Mouse (Mus musculus): ENCODE data around the gene Ankrd66. TPM values are rescaled to one million over a fixed set of nuclear protein-coding genes. Genes with fewer than 3 reads are reported as not detected.

Ankrd66 gene
- 0.20 TPM in 1 of 2 replicates, not detected in the other for polyA plus RNA-seq (2016; fragmentation: Nextera tagmentation; extraction: Ambion mirVana)

DNA sequence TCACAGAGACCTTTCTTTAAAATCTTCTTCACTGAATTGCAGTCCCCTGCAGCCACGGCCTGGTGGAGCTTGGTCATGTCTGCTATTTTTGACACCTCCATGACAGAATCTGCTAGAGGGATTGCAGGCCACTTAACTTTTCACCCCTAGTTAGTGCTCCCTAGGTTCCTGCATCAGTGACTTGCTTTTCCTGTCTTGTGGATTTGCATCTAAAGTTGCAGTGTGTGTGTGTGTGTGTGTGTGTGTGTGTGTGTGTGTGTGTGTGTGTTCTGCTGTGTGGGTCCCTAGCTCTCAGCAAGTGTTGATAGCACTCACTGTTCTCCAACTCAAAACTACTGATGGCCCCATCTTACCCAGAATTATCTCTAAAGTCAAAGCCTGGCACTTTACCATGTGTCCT is at the start of gene Ankrd66:
Gene Ankrd66, minus strand, starts transcription at position 101 of the 400 bp plus-strand sequence.
- peaks cover 12% of the 10 kb centered on the region for H3K4me1 ChIP-seq
- WGBS = 18% methylated on average over 1 of the region's 1 CpGs
- no peak for DNase-seq (ENCODE audit: low spot score)

DNA sequence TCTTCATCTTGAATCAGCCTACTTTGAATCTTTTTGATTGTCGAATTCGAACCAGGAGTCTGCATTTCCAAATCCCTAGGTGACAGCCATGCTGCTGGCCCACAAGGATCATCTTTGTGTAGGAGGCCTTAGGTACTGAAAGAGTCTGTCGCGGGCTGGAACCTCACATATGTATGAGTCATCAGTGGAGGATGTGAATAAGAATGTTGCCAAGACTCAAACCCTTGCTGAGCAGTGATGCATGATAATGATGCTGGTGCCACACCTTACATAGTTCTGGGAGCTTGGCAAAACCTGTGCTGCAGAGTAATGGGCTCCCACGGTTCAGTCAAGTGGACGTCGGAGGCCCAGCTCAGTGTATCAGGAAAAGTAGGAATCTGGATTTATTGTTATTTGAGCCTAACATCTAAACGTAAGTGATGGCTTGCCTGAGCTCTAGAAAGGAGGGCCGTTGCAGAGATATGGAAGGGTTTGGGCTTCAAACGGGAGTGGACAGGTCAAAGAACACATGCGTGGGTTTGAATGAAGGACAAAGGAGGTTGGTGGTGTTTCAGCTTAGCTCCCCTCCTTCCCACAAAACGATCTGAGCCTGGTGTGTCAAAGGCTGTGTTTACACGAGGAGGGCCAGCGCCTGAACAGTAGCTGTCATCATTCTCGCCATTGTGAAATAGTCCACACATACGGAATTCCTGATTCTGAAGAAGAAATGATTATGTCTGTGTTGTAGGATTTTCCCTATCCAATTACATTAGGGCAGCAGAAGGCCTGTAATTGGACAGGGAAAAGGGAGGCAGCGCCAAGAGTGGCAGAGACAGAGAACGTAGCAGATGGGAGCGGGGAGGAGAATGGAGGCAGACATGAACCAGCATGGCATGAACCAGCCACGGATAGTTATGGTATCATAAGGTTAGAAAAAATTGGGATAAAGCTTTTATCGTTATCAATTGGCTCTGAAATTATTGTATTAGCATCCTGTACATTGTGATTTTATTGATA is 49.2 kb upstream of the Ankrd66 start:
- DNase-seq (ENCODE audit: low spot score) = no peak
- H3K4me1 ChIP-seq = no peaks in the 10 kb centered on the region
- WGBS = 82% methylated on average over 21 of the region's 21 CpGs
- H3K27ac ChIP-seq = no peak overlapping the region
- no peaks in the 10 kb centered on the region for H3K27me3 ChIP-seq (ENCODE audit: insufficient read depth, poor library complexity, severe bottlenecking)
- H3K36me3 ChIP-seq = no peaks in the 10 kb centered on the region; the same call in 1 of the 2 replicates
- H3K4me3 ChIP-seq = no peak overlapping the region
- 0 out of 2 replicates have a peak, but pooled peaks cover under 1% of the 10 kb centered on the region for H3K9me3 ChIP-seq

More for the DNA sequence above, at the start of gene Ankrd66:
- Histone ChIP-seq H3K27ac (no peak within 1 kb of the TSS), H3K4me3 (no peak within 1 kb of the TSS), H3K36me3 (no peaks in the 10 kb centered on the region), H3K27me3 (ENCODE audit: insufficient read depth, poor library complexity, severe bottlenecking) (no peaks in the 10 kb centered on the region), H3K9me3 (no peaks in the 10 kb centered on the region)

DNA sequence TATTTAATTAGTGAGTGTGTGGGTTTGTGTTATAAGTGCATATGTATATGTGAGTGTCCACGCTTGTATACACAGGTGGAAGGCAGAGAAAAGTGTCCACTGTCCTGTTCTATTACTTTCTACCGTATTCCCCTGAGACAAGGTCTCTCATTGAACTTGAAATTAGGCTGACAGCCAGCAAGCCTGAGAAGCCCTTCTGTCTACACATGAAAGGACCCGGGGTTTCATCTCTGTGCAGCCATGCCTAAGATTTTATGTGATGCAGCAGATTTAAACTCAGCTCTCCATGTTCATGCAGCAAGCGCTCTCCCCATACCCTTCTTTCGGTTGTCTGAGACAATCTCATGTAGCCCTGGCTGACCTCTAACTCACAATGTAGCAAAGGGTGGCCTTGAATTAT is 47.1 kb upstream of the Ankrd66 start:
- DNase-seq (ENCODE audit: low spot score) = no peak
- H3K4me1 ChIP-seq = no peaks in the 10 kb centered on the region
- no peaks in the 10 kb centered on the region for H3K36me3 ChIP-seq
- no peaks in the 10 kb centered on the region for H3K9me3 ChIP-seq
- H3K27me3 ChIP-seq (ENCODE audit: insufficient read depth, poor library complexity, severe bottlenecking) = no peaks in the 10 kb centered on the region
- WGBS = 89% methylated on average over 5 of the region's 5 CpGs
- H3K4me3 ChIP-seq = no peak overlapping the region
- no peak overlapping the region for H3K27ac ChIP-seq

DNA sequence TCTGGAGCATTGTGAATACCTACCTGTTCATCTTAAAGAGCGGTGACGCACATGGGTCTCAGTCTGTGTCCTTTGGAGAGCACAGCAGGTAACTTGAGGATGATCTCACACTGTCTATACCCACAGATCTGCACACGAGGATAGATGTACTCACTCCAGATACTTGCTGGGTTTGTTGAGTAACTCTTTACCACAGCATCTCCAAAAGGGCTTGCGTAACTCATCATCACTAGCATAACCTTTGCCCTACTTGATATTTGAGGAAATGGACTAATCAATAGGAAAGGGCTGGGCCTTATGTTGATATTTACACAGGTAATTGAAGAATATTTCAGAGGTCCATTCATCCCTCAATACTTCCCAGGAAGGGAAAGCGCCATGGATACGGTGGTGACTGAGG is 46.3 kb upstream of the Ankrd66 start:
- Histone ChIP-seq H3K9me3 (no peaks in the 10 kb centered on the region), H3K27ac (no peak overlapping the region), H3K4me1 (no peaks in the 10 kb centered on the region), H3K36me3 (no peaks in the 10 kb centered on the region), H3K27me3 (ENCODE audit: insufficient read depth, poor library complexity, severe bottlenecking) (no peaks in the 10 kb centered on the region), H3K4me3 (no peak overlapping the region)
- no peak for DNase-seq (ENCODE audit: low spot score)
- WGBS = 87% methylated on average over 6 of the region's 6 CpGs

DNA sequence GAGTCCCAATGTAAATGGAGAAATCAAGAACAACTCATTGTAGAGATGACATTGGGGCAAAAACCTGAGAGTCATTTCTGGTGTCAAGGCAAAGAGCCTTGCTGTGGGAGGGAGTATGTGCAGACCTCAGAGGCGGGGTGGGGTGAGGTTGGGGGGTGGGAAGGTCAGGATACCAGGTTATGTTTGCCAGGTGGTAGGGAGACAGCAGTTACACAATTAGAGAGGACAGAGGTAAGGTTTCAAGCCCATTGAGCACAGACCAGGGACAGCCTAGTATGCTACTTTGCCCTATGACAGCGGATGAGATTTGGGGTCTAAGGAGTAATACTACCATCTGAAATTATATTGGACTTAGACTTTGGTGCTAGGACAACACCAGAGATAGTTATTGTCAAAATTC is 43.8 kb upstream of the Ankrd66 start:
- H3K27me3 ChIP-seq (ENCODE audit: insufficient read depth, poor library complexity, severe bottlenecking) = no peaks in the 10 kb centered on the region
- DNase-seq (ENCODE audit: low spot score) = no peak
- 75% methylated on average over 2 of the region's 2 CpGs for WGBS
- H3K9me3 ChIP-seq = no peaks in the 10 kb centered on the region
- peaks cover 3% of the 10 kb centered on the region for H3K4me1 ChIP-seq
- no peaks in the 10 kb centered on the region for H3K36me3 ChIP-seq
- H3K4me3 ChIP-seq = no peak overlapping the region
- H3K27ac ChIP-seq = no peak overlapping the region

DNA sequence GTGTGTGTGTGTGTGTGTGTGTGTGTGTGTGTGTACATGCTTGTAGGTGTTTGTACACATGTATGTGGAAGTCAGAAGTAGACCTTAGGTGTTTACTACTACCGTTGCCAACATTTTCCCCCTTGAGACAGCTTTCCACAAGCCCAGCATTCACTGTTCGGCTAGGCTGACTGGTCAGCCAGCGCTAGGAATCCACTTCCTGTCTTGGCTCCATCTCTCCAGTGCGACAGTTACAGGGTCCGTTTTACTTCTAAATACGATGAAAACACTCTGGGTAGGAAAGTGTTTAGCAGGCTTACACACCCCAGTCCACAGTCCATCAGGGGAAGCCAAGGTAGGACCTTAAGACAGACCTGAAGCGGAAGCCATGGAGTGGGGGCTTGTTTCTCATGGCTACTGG is 41.3 kb upstream of the Ankrd66 start:
- Histone ChIP-seq H3K4me1 (peaks cover 22% of the 10 kb centered on the region), H3K9me3 (no peaks in the 10 kb centered on the region)
- 67% methylated on average over 7 of the region's 7 CpGs for whole genome bisulfite sequencing

DNA sequence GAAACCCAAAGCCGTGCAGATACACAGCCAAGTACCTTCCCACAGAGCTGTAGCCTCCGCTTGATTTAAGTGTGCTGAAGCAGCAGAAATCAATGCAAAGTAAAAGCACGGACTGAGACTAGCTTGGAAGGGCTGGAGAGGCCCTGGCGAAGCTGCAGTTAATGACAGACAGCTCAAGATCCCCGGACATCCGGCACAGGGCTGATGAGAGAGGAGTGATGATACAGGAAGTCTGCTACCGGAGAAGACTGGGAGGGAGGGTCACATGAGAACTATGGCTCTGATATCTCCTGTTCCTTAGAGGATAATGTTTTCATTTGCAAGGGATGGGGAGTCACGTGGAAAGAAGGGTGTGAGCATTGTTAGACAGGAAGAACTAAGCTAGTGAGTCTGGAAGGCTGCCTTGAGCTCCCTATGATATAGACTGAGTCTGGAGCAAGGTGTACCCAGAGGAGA is 37.6 kb upstream of the Ankrd66 start:
- Histone ChIP-seq H3K27ac (peak overlapping the region; percentile 79), H3K4me1 (peaks cover 22% of the 10 kb centered on the region), H3K4me3 (peak overlapping the region; percentile 22; the same call in 1 of the 2 replicates), H3K36me3 (no peaks in the 10 kb centered on the region), H3K9me3 (no peaks in the 10 kb centered on the region), H3K27me3 (ENCODE audit: insufficient read depth, poor library complexity, severe bottlenecking) (no peaks in the 10 kb centered on the region)
- 22% methylated on average over 8 of the region's 8 CpGs for WGBS
- DNase-seq (ENCODE audit: low spot score) = peak; percentile 82

More for the DNA sequence above, 41.3 kb upstream of the Ankrd66 start:
- Histone ChIP-seq H3K4me3 (no peak overlapping the region), H3K36me3 (no peaks in the 10 kb centered on the region), H3K27ac (no peak overlapping the region), H3K27me3 (ENCODE audit: insufficient read depth, poor library complexity, severe bottlenecking) (no peaks in the 10 kb centered on the region)
- DNase-seq (ENCODE audit: low spot score) = no peak

DNA sequence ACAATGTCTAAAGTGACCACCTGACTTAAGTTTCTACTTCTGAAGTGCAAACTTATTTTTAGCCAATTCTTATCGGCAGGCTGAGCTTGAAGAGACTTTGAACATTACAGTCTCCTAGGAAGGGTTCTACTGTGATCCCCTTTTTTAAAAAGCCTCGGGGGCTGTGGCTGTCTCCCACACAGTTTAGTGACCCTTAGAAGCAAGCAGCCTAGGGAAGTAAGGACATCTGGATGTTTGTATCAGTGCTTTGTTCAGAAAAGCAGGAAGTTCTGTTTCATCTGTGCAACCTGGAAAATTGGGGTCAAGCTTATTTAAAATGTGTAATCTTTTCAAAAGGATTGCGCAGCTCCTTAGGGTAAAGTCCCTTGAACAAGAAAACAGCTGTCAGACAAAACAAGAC is 37.0 kb upstream of the Ankrd66 start:
- H3K4me3 ChIP-seq = peak overlapping the region; percentile 22; the same call in 1 of the 2 replicates
- no peaks in the 10 kb centered on the region for H3K9me3 ChIP-seq
- no peaks in the 10 kb centered on the region for H3K27me3 ChIP-seq (ENCODE audit: insufficient read depth, poor library complexity, severe bottlenecking)
- 27% methylated on average over 3 of the region's 3 CpGs for WGBS
- H3K36me3 ChIP-seq = no peaks in the 10 kb centered on the region
- peak overlapping the region; percentile 79 for H3K27ac ChIP-seq
- DNase-seq (ENCODE audit: low spot score) = no peak
- peaks cover 22% of the 10 kb centered on the region for H3K4me1 ChIP-seq

DNA sequence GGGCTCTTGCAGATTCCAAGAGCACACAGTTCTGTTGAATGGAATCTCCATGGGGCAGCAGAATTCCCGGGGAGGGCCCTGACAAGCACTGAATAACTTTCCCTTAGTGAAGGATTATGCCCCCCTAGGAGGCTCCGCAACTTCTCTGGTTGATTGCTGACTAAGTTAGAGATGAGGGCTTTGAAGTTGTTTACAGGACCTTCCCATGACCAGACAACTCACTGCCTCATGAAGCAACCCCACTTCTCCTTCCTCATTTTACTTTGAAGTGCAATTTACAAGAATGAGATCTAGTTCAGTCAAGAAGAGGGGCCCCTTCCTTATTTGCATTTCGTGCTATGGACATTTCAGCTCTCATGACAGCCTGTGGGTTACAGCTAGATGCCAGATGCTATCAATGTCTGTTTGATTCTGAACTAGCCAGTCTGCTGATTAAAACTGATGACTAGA is 30.2 kb upstream of the Ankrd66 start:
- no peak for DNase-seq (ENCODE audit: low spot score)
- H3K27me3 ChIP-seq (ENCODE audit: insufficient read depth, poor library complexity, severe bottlenecking) = peaks cover 4% of the 10 kb centered on the region; the same call in 1 of the 2 replicates
- H3K9me3 ChIP-seq = no peaks in the 10 kb centered on the region
- no peaks in the 10 kb centered on the region for H3K36me3 ChIP-seq
- 42% methylated on average over 3 of the region's 3 CpGs for WGBS
- H3K4me3 ChIP-seq = no peak overlapping the region
- no peak overlapping the region for H3K27ac ChIP-seq
- peaks cover 11% of the 10 kb centered on the region for H3K4me1 ChIP-seq

DNA sequence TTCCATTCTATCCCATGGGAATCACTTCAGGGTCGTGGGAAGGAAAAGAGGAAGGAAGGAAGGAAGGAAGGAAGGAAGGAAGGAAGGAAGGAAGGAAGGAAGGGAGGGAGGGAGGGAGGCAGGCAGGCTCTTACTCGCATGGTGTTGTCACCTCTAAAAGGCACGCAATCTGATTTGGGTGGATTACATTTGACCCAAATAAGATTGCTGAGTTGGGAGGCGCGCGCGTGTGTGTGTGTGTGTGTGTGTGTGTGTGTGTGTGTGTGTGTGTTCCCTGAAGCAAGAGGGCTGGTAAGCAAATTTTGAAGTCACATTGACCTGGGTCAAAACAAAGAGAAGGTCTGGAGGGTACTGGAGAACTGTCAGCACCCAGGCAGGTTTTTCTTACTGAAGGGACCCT is 25.8 kb upstream of the Ankrd66 start:
- no peaks in the 10 kb centered on the region for H3K36me3 ChIP-seq
- 50% methylated on average over 7 of the region's 7 CpGs for WGBS
- H3K27me3 ChIP-seq (ENCODE audit: insufficient read depth, poor library complexity, severe bottlenecking) = peaks cover 4% of the 10 kb centered on the region; the same call in 1 of the 2 replicates
- DNase-seq (ENCODE audit: low spot score) = no peak
- peak overlapping the region; percentile 65; the same call in 1 of the 2 replicates for H3K4me3 ChIP-seq
- peaks cover 19% of the 10 kb centered on the region for H3K4me1 ChIP-seq
- no peak overlapping the region for H3K27ac ChIP-seq
- no peaks in the 10 kb centered on the region for H3K9me3 ChIP-seq

DNA sequence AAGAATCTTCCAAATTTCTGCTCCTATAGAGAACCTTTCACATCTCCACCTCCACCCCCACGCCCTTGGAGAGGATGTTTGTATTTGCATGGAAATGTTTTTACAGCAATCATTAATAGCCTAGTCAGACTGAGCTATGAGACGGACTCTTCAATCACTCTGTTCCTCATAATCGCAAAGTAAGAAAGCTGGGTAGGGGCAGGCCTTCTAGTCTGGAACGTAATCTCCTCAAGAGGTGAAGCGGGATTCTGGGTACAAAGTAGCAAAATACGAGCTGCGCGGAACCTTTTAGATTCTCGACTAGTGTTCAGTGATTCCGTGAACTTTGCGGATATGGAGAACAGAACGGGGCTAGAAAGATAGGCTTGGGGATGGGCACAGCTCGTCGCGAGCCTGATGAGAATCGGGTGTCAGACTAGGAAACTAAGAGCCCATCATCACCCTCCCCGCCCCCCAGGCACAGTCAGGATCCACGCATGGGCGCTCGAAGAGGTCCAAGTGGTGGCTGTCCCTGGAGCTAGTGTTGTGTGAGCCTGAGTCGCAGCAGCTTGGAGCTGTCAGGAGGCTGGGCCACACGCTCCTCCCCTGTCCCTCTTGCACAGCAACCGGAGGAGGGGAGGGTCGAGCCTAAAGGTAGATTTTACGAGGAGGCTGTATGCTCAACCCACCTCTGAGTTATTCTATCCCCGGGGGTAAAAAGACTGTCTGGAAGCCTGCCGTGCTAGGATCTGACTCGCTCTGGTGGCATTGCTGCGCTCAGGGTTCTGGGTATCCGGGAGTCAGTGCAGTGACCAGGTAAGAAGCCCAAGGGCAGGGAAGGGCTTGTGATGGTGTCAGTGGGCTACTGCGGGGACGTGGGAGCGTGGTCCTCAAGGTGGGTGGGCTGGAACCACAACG is 24.8 kb upstream of the Ankrd66 start, which contains the start of gene Pla2g7:
Gene Pla2g7, plus strand, starts transcription at position 107 of the 897 bp plus-strand sequence.
- Histone ChIP-seq H3K4me1 (peaks cover 19% of the 10 kb centered on the region), H3K4me3 (peak within 1 kb of the TSS; percentile 65), H3K9me3 (no peaks in the 10 kb centered on the region), H3K27ac (peak within 1 kb of the TSS; percentile 83), H3K36me3 (no peaks in the 10 kb centered on the region), H3K27me3 (ENCODE audit: insufficient read depth, poor library complexity, severe bottlenecking) (peaks cover 4% of the 10 kb centered on the region; the same call in 1 of the 2 replicates)
- WGBS = under 1% methylated on average over 34 of the region's 34 CpGs
- DNase-seq (ENCODE audit: low spot score) = no peak

DNA sequence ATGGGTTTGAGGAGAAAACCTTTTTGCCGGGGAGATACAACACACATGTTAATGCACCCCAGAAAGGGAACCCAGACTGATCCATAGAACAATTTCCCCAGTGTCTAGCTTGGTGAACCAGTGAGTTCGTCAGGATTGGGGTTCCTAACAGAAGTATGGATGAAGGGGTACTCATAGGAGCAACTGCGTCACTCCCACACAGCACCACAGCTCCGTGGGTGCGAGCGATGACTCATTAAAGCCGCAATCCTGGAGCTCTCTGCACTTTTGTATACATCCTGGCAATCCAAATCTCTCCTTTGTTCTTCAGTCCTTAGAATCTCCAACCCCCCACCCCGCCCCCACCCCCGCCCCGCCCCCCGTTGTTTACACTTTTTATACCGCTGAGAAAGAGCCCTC is 24.2 kb upstream of the Ankrd66 start:
- Histone ChIP-seq H3K27ac (peak overlapping the region; percentile 83), H3K27me3 (ENCODE audit: insufficient read depth, poor library complexity, severe bottlenecking) (peaks cover 4% of the 10 kb centered on the region; the same call in 1 of the 2 replicates), H3K4me3 (peak overlapping the region; percentile 65), H3K9me3 (no peaks in the 10 kb centered on the region), H3K36me3 (no peaks in the 10 kb centered on the region), H3K4me1 (peaks cover 19% of the 10 kb centered on the region)
- 12% methylated on average over 12 of the region's 12 CpGs for WGBS
- DNase-seq (ENCODE audit: low spot score) = no peak

All from heart, embryonic 10.5 days (tissue).